Mouse (Mus musculus) testis, adult 2 months (tissue): ENCODE measurements at regions not wholly inside any gene's neighbourhood (a gene's known extent, or its start where the extent isn't known, plus 50 kb on each side); places are given as distances from the start of the nearest gene placed in this dataset.

Experiments
- H3K27ac ChIP-seq: fragments of 200-500 bp; 2 replicates; pipeline ENCODE4 v1.5.1; 2012; ENCODE audit warnings: low read depth, low read length; ENCODE audit not compliant: control insufficient read depth, insufficient read depth
- H3K27me3 ChIP-seq: fragments of 200-500 bp; 2 replicates; pipeline ENCODE4 v1.6.1; 2012; ENCODE audit warnings: mild to moderate bottlenecking, low read length, moderate library complexity; ENCODE audit not compliant: control insufficient read depth, insufficient read depth
- H3K36me3 ChIP-seq: fragments of 200-500 bp; 2 replicates; pipeline ENCODE4 v1.6.1; 2012; ENCODE audit warnings: mild to moderate bottlenecking, low read length; ENCODE audit not compliant: control insufficient read depth, insufficient read depth
- H3K4me1 ChIP-seq: fragments of 200-500 bp; 2 replicates; pipeline ENCODE4 v1.6.1; 2012; ENCODE audit warnings: low read length; ENCODE audit not compliant: control insufficient read depth, insufficient read depth
- H3K4me3 ChIP-seq: fragments of 200-500 bp; 2 replicates; pipeline ENCODE4 v1.5.1; 2012; ENCODE audit warnings: low read depth, mild to moderate bottlenecking, low read length, moderate library complexity, mixed read lengths; ENCODE audit not compliant: control insufficient read depth
- CTCF ChIP-seq: fragments of 200-500 bp; IDR thresholded peaks from 2 replicates; pipeline ENCODE4 v1.5.1; 2012; ENCODE audit warnings: low read depth, mild to moderate bottlenecking, inconsistent platforms, low read length, moderate library complexity; ENCODE audit not compliant: control insufficient read depth, insufficient read depth, insufficient replicate concordance
- POLR2A ChIP-seq: fragments of 200-500 bp; IDR thresholded peaks from 2 replicates; pipeline ENCODE4 v1.6.1; 2012; ENCODE audit warnings: low read depth, mild to moderate bottlenecking, inconsistent platforms, low read length, moderate library complexity; ENCODE audit not compliant: control insufficient read depth

DNA sequence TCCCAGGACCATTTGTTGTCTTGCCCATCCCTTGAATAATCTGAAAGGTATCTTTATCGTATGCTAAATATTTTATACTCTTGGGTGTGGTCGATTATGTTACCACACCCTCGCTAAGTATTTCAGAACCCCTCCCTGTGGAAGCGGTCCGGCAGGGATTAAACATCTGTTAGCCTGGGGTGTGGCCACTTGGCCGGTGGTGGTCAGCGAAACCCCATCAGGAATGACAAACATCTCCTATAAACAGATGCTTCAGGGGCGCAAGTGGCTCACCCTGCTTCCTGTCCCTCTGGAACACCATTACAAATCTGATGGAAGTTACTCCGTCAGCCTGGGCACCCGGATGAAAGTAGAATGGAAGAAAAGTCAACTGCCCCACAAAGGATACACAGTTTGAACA, 119.8 kb upstream of the Dyrk2 start:
- H3K4me3 ChIP-seq: no peak overlapping the region
- no peaks in the 10 kb centered on the region for H3K27me3 ChIP-seq
- H3K27ac ChIP-seq: no peak overlapping the region
- H3K4me1 ChIP-seq: no peaks in the 10 kb centered on the region; the same call in 1 of the 2 replicates
- TF ChIP-seq CTCF: no peak
- TF ChIP-seq POLR2A: no peak
- no peaks in the 10 kb centered on the region for H3K36me3 ChIP-seq

- H3K4me3 ChIP-seq: no peak overlapping the region
- H3K27ac ChIP-seq: no peak overlapping the region
- H3K36me3 ChIP-seq: no peaks in the 10 kb centered on the region
- H3K4me1 ChIP-seq: no peaks in the 10 kb centered on the region; the same call in 1 of the 2 replicates
- TF ChIP-seq POLR2A (no peak), CTCF (no peak)
- H3K27me3 ChIP-seq: no peaks in the 10 kb centered on the region
Measured at GRCm38 (mm10) chr10:118988249-118988648, 118.2 kb upstream of the Dyrk2 start.

DNA sequence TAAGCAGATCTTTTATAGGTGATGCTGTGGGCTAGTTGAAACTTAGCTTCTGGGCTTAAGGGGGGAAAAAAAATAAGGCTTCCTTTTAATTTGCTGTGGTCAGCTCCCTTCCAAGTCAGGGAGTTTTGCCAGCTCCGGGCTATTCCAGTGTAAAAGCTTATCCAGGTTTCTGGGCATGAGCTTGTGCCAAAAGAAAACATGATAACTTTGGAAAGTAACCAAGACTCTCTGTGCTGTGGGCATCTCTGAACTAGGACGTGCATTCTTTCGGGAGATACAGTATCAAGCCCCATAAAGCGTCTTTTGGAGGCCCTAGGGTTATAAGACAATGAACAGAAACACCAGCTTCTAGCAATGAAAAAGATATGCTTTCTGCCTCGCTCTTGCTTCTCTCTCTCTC, 114.6 kb upstream of the Dyrk2 start:
- TF ChIP-seq CTCF (no peak), POLR2A (no peak)
- no peaks in the 10 kb centered on the region; the same call in 1 of the 2 replicates for H3K4me1 ChIP-seq
- H3K36me3 ChIP-seq: no peaks in the 10 kb centered on the region
- no peaks in the 10 kb centered on the region for H3K27me3 ChIP-seq
- no peak overlapping the region for H3K27ac ChIP-seq
- no peak overlapping the region for H3K4me3 ChIP-seq

GRCm38 (mm10) chr10:118981446-118981845, 111.4 kb upstream of the Dyrk2 start:
- Histone ChIP-seq H3K4me3 (no peak overlapping the region), H3K36me3 (no peaks in the 10 kb centered on the region), H3K27ac (no peak overlapping the region), H3K4me1 (no peaks in the 10 kb centered on the region), H3K27me3 (no peaks in the 10 kb centered on the region)
- TF ChIP-seq POLR2A (no peak), CTCF (no peak)

- no peak for TF ChIP-seq CTCF
- no peak for TF ChIP-seq POLR2A
- H3K27ac ChIP-seq: no peak overlapping the region
- H3K4me1 ChIP-seq: no peaks in the 10 kb centered on the region
- H3K4me3 ChIP-seq: no peak overlapping the region
- H3K36me3 ChIP-seq: no peaks in the 10 kb centered on the region
- H3K27me3 ChIP-seq: no peaks in the 10 kb centered on the region
Measured at GRCm38 (mm10) chr10:118979339-118979738, 109.3 kb upstream of the Dyrk2 start.

- H3K4me3 ChIP-seq: no peak overlapping the region
- no peaks in the 10 kb centered on the region for H3K27me3 ChIP-seq
- no peak overlapping the region for H3K27ac ChIP-seq
- no peaks in the 10 kb centered on the region for H3K36me3 ChIP-seq
- TF ChIP-seq CTCF: no peak
- no peak for TF ChIP-seq POLR2A
- H3K4me1 ChIP-seq: no peaks in the 10 kb centered on the region
Measured at GRCm38 (mm10) chr10:118978181-118978743, 108.3 kb upstream of the Dyrk2 start.

- Histone ChIP-seq H3K4me1 (no peaks in the 10 kb centered on the region), H3K27ac (no peak overlapping the region), H3K36me3 (no peaks in the 10 kb centered on the region), H3K27me3 (no peaks in the 10 kb centered on the region), H3K4me3 (no peak overlapping the region)
- TF ChIP-seq POLR2A (no peak), CTCF (no peak)
Measured at GRCm38 (mm10) chr10:118976447-118976846, 106.4 kb upstream of the Dyrk2 start.

DNA sequence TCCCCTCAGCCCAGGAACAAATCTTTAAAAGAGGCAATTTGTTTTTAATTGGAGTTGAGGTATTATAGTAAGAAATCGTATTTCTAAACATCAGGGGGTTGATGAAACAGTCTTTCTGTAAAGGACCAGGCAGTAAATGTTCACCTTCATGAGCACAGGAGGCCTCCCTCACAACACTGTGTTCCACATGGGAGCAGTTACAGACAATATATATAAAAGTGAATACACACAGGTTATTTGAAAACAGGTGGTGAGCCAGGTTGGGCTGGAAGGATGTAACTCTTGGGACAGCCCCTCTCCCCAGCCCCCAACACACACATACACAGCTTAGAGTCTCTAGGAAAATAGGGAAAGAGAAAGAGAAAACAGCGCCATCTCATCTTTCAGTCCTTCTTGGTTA, 105.8 kb upstream of the Dyrk2 start:
- Histone ChIP-seq H3K27ac (no peak overlapping the region), H3K4me3 (no peak overlapping the region), H3K4me1 (no peaks in the 10 kb centered on the region), H3K36me3 (no peaks in the 10 kb centered on the region), H3K27me3 (no peaks in the 10 kb centered on the region)
- TF ChIP-seq POLR2A (no peak), CTCF (no peak)
